Mouse (Mus musculus) adrenal gland, postnatal 10 days (tissue): ENCODE results near the gene Cdkn1b. TPM values are rescaled to one million over a fixed set of nuclear protein-coding genes. Genes with fewer than 3 reads are reported as not detected.

Experiments
- DNase-seq: peaks from one replicate; pipeline ENCODE4 v3.0.0; 2021; ENCODE audit warnings: mixed read lengths
- total RNA-seq, 2 experiments: library from RNA; stranded (reverse); gene quantifications; 2 replicates each; pipeline ENCODE4 v1.2.3; 2021

The Cdkn1b gene
- total RNA-seq, 2 experiments from 2014 or later = 46.2 TPM

DNA sequence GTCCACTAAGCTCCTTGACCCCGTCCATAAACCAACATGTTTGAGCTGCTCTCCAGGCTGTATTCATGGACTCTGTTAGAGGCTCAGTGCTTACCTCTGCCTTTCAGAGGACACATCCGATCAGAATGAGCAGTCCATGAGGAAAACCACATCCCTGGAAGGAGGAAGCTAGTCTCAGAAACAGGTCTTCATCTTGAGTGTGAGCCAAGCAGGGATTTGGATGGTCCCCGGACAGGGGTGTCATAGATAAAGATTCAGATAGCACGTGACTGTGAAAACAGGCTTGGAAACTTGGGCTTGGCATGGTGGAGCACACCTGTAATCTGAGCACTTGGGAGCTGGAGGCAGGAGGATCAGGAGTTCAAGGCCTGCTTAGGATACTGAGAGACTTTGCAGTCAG, 9.7 kb downstream of the Cdkn1b start:
- DNase-seq = no peak

- no peak for DNase-seq
These were observed 10.2 kb downstream of the Cdkn1b start for GRCm38 (mm10) chr6:134930383-134930782.

DNA sequence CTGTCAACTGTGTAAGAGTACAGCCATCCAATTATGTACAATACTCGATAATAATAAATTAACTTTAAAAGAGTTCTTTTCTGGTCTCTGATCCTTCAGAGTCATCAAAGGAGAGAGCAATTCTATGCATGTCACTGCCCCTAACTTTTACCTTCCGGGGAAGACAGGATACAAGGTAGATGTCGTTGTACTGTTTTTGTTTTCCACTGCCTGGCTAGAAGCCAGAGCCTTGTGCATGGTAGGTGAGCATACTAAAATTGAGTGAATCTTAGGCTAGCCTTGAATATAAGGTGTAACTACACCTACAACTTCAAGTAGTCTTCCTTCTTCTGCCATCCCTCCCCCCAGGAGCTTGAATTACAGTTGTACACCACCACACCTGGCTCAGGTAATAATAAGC, 10.9 kb downstream of the Cdkn1b start:
- no peak for DNase-seq

DNA sequence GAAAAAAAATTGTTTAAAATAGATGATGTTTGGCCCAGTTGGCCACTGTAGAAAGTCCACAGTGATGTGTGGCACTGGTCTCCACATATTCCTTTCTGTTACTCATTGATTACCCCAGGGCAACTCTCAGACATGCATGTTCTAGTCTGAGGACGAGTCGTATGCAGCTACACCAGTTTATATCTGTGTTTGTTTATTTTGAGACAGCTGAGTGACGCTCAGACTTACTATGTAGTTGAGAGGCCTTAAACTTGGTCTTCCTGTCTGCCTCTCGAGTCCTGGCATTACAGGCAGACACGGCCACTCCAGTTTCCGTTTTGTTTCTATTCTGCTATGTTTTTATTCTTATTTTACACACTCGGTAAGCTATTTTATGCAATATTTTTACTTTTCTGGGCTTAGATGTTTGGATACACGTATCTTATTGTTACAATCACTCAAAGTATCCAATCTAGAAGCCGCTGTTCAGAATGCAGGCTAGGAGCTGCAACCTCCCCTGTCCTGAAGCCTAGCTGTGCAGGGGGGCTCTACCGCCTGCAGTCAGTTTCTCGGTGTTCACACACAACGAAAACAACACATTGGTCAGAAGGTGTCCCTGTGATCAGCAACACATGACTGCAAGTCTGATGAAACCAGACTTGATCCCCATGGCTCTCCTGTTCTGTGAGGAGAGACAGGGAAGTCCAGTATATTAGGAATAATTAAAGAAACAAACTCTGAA, 12.4 kb downstream of the Cdkn1b start:
- no peak for DNase-seq

GRCm38 (mm10) chr6:134933207-134933558, 13.0 kb downstream of the Cdkn1b start:
- DNase-seq = no peak

DNA sequence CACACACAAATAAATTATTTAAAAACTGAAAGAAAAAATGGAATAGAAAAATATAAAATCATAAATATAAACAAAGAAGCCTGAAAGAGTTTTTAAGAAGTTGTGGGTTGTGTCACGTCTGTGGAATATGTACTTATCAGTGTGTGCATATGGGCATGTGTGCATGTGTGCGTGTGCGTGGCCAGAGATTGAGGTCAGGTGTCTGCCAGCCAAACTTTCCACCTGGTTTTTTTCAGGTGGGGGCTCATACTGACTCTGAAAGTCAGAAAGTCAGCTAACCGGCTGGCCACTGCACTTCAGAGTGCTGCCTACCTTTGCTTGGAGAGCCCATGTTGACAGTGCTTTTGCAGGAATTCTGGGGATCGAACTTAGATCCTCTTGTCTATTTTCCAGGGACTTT, 14.1 kb downstream of the Cdkn1b start:
- DNase-seq = no peak

- DNase-seq = no peak
These were observed 19.6 kb downstream of the Cdkn1b start for GRCm38 (mm10) chr6:134939781-134940180.

- no peak for DNase-seq
These were observed 23.7 kb downstream of the Cdkn1b start for GRCm38 (mm10) chr6:134943759-134944407.

- no peak for DNase-seq
These were observed 25.9 kb downstream of the Cdkn1b start for GRCm38 (mm10) chr6:134946054-134946453.

- DNase-seq = no peak
These were observed 26.7 kb downstream of the Cdkn1b start for GRCm38 (mm10) chr6:134946858-134947257.

GRCm38 (mm10) chr6:134947311-134948087, 27.3 kb downstream of the Cdkn1b start:
- peak; percentile 72 for DNase-seq

DNA sequence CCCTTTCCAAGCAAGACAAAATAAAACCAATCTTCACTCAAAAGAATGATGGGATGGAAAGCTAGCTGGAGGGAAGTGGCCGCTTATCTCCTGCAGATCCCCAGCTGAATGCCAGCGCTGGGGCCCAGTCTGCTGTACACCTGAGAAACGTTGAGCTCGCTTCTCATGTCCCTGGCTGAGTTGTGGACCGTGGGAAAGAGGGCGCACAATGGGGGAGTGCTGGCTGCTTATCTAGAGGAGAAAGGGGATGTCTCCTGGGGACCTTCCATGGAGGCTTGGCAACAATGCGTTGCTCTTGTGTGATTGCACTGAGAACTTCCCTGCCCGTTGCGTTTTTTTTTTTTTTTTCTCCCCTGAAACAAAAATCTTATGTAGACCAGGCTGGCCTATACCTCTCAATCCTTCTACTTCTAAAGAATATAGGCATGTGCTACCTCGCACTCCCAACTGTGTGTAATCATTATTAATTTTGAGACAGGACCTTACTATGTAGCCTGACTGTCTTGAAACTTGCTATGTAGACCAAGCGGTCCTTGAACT, 28.4 kb downstream of the Cdkn1b start:
- DNase-seq = no peak

GRCm38 (mm10) chr6:134949241-134949640, 29.0 kb downstream of the Cdkn1b start:
- no peak for DNase-seq

DNA sequence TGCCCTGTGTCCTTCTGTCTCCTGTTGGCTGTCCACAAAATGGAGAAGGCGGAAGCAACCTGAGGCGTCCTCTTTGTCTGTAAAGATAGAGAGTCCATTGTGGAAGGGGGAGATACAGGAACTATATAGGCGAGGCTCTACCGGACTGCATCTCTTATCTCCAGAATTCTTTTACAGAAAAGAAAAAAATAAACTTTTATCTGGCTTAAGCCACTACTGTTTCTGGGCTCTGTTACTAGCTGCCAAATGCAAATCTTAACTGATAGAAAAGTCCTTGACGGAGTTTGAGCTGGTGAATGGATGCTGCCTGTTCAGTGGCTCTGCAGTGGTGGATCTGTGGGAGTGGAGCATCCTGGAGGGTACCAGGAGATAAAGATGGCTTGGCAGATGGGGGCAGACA, 31.2 kb downstream of the Cdkn1b start:
- no peak for DNase-seq

- DNase-seq = peak; percentile 52
These were observed 33.8 kb downstream of the Cdkn1b start for GRCm38 (mm10) chr6:134953976-134954375.

DNA sequence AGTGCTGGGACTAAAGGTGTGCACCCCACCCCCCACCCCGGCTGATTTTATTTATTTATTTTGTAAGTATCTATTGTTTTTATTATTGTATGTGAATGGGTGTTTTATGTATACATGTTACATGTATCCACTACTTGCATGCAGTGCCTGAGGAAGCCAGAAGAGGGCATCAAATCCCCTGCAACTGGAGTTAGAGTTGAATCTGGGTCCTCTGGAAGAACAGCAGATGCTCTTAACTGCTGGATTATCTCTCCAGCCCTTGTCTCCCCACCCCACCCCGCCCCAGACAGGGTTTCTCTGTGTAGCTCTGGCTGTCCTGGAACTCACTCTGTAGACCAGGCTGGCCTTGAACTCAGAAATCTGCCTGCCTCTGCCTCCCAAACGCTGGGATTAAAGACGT, 36.2 kb downstream of the Cdkn1b start:
- no peak for DNase-seq

DNA sequence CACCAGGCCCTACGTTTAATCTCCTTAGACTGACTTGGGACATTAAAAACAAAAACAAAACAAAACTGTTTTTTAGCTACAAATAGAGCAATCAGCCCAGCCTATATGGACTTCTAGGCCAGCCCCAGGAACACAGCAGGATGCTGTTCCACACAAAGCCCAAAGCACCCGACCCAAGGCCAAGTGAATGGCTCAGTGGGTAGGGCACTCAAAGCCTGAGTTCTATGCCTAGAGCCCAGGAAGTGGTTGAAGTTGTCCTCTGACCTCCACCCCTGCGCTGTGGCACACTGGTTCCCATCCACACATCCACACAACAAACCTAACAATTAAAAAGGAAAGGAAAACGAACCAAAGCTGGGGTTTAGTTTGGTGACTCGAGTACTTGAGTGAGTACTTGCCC, 41.1 kb downstream of the Cdkn1b start:
- no peak for DNase-seq

DNA sequence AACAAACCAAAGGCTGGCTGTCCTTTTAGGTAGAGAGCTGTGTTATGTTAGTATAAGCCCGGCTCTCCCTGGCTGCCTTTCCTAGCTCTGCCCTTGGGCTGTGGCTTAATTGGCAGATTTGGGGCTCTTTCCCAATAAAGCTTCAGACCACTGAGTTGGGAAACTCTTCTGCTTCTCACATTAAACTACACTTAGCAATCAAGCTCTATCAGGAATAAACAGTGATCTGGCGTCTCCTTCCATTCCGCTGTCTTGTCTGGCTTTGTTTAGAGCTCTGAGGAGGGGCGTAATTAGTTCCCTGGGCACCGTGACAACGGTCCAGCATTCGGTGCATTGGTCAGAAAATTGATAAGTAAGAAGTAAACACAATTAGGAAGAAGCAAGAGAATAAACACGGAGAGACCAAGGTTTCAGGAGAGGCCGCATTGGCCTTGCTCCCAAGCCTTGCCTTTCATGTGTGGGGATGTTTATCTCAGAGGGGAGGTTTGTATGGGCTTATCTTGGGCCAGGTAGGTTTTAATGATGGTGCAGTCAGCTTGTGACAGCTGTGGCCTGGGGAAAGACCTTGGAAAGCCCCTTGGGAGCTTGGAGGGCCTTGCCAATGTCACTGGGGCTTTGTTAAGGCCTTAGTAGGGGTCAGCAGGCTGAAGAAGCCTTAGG, 41.8 kb downstream of the Cdkn1b start:
- no peak for DNase-seq

GRCm38 (mm10) chr6:134962518-134962893, 42.3 kb downstream of the Cdkn1b start:
- no peak for DNase-seq

DNA sequence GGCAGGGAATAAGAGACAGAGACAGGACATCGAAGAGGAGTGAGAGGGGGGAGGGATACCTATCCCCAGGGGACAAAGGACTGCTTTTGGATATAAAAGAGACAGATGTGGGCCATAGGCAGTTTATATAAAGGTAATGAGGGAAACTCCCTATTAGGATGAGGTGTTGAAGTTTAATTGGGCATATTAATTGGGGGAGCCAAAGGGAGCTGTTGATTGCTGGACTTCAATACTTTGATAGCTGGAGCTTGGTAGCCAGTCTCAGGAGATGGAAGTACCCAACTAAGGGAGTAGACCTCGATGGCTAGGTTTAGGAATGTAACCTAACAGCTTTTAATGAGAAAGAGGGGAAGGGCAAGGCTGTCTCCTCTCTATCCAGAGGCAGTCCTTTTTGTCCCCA, 43.7 kb downstream of the Cdkn1b start:
- no peak for DNase-seq

DNA sequence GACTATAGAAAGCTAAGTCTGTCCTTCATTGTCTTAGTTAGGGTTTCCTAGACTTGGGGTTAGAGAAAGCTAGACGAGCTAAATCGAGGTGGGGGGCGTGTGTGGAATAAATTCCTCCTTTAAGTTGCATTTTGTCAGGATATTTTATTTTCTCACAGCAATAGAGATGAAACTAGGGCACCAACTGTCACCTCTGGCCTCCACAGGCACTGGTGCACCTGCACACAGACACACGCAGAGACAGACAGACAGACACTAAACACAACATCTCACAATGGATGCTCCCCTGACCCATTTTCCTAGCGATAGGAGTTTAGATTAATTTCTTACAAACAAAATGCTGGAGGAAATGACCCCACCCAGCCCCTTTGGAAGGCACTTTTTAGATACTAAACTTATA, 46.5 kb downstream of the Cdkn1b start:
- DNase-seq = no peak

- DNase-seq = no peak
These were observed 48.1 kb downstream of the Cdkn1b start for GRCm38 (mm10) chr6:134968326-134968725.

- no peak for DNase-seq
These were observed 49.3 kb downstream of the Cdkn1b start for GRCm38 (mm10) chr6:134969498-134969897.
